Mouse (Mus musculus): ENCODE data around the gene Serpinb6b. TPM values are rescaled to one million over a fixed set of nuclear protein-coding genes. Genes with fewer than 3 reads are reported as not detected.

The Serpinb6b gene
- total and polyA plus RNA-seq, 3 experiments, result 11.9 to 41.2 (median 38.9) TPM

DNA sequence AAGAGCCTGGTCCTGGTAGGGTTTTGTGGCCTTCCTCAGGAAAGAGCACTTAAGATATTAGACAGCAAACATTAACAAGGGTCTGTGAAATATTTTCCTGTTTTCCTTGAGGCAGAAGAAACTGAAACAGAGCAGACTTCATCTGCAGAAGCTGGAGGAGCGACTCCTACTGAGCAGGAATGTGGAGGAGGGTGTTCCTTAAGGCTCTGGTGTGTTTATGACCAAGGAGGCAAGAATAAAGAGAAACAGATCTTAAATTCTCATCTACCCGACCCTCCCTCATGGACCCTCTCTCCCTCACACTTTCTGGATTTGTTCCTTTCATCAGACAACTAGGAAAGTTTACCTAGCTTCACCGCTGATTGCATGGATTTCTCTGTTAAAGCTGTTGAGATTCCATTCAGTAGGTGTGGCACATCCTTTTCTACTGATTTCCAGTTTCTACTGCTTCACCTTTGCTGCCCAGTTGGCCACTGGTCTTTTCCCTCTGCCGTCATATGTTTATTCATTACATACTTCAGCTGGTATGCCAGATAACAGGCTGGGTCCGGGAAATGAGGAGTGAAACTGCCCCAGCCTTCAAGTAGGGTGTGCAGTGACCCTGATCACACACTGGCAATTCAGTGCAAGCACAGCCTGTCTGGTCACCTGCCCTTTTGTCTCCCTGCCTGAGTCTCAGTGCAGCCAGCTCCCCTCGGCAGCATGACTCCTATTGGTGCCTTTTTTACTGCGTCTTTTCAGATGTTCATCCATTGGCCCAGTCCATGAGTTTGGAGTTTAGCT, 40.2 kb upstream of the Serpinb6b start:
- Histone ChIP-seq H3K4me2 (ENCODE audit: insufficient read depth, low read depth, poor library complexity, severe bottlenecking) (no peak overlapping the region), H3K79me2 (replicated peaks; ENCODE audit: control insufficient read depth, extremely low read depth, insufficient read depth, poor library complexity, severe bottlenecking) (no peaks in the 10 kb centered on the region), H3K27me3 (replicated peaks) (no peaks in the 10 kb centered on the region), H3K27ac (ENCODE audit: insufficient read depth, low read depth) (no peak overlapping the region), H3K4me1 (ENCODE audit: control insufficient read depth in 1 of 2, insufficient read depth in 2 of 2) (peaks cover 5 to 23% of the 10 kb centered on the region in 2 experiments), H3K9ac (ENCODE audit: insufficient read depth, low read depth) (no peak overlapping the region), H3K9me3 (replicated peaks; ENCODE audit: low read length) (no peaks in the 10 kb centered on the region), H3K4me3 (replicated peaks in 1 of 3; ENCODE audit: low read depth in 2 of 3, low read length in 2 of 3, poor library complexity in 1 of 3) (no peak overlapping the region), H3K36me3 (replicated peaks in 1 of 2; ENCODE audit: control insufficient read depth in 1 of 2, insufficient read depth in 1 of 2, low read length in 1 of 2) (no peaks in the 10 kb centered on the region)
- TF ChIP-seq NRF1 (IDR thresholded peaks at IDR 0.05; ENCODE audit: low read depth, low read length) (no peak), SMC3 (IDR thresholded peaks at IDR 0.05; ENCODE audit: low read depth, low read length) (no peak), RCOR1 (conservative IDR thresholded peaks at IDR 0.05; ENCODE audit: low read depth, low read length) (no peak)
- DNase-seq (ENCODE audit: extremely low read depth), result no peak
- dilution Hi-C loops (cut with MboI; ENCODE audit: extremely low pct_ligation_motif_present, extremely low pct_unique_long_range_greater_than_20kb, low sequenced_read_pairs), result no loop called here
- in situ Hi-C loops (cut with MboI; ENCODE audit: low pct_ligation_motif_present, low pct_unique_long_range_greater_than_20kb, low sequenced_read_pairs), result loop anchor here (25.0 kb wide), 1 partner anchor 638 kb away; no protein-coding TSS in a partner anchor

- no peak overlapping the region for H3K9ac ChIP-seq (ENCODE audit: insufficient read depth, low read depth)
- in situ Hi-C loops (cut with MboI; ENCODE audit: low pct_ligation_motif_present, low pct_unique_long_range_greater_than_20kb, low sequenced_read_pairs) (no loop called here), dilution Hi-C loops (cut with MboI; ENCODE audit: extremely low pct_ligation_motif_present, extremely low pct_unique_long_range_greater_than_20kb, low sequenced_read_pairs) (no loop called here)
- no peaks in the 10 kb centered on the region for H3K36me3 ChIP-seq (replicated peaks in 1 of 2; ENCODE audit: control insufficient read depth in 1 of 2, insufficient read depth in 1 of 2, low read length in 1 of 2)
- no peak for DNase-seq (ENCODE audit: extremely low read depth)
- H3K4me3 ChIP-seq (replicated peaks in 1 of 3; ENCODE audit: low read depth in 2 of 3, low read length in 2 of 3, poor library complexity in 1 of 3), result no peak overlapping the region
- no peak for TF ChIP-seq GABPA (IDR thresholded peaks at IDR 0.05; ENCODE audit: insufficient replicate concordance, low read depth, low read length)
- no peak for TF ChIP-seq CHD2 (IDR thresholded peaks at IDR 0.05; ENCODE audit: low read length)
- TF ChIP-seq USF2 (conservative IDR thresholded peaks at IDR 0.05; ENCODE audit: low read depth, low read length), result no peak
- no peak for TF ChIP-seq JUND (conservative IDR thresholded peaks at IDR 0.05; ENCODE audit: low read depth, low read length)
- no peak for TF ChIP-seq SIN3A (IDR thresholded peaks at IDR 0.05; ENCODE audit: low read length)
- no peak for TF ChIP-seq SMC3 (IDR thresholded peaks at IDR 0.05; ENCODE audit: low read depth, low read length)
- TF ChIP-seq ELF1 (IDR thresholded peaks at IDR 0.05; ENCODE audit: low read depth, low read length), result no peak
- no peak for TF ChIP-seq MAFK (IDR thresholded peaks at IDR 0.05; ENCODE audit: insufficient replicate concordance, low read length)
- TF ChIP-seq EP300 (IDR thresholded peaks at IDR 0.05; ENCODE audit: low read length), result no peak
- TF ChIP-seq MAZ (IDR thresholded peaks at IDR 0.05; ENCODE audit: low read depth, low read length), result no peak
- no peak for TF ChIP-seq CHD1 (IDR thresholded peaks at IDR 0.05; ENCODE audit: low read depth, low read length)
- TF ChIP-seq PAX5 (IDR thresholded peaks at IDR 0.05; ENCODE audit: low read length), result no peak
- TF ChIP-seq IRF4 (IDR thresholded peaks at IDR 0.05; ENCODE audit: low read depth, low read length), result no peak
- no peak for TF ChIP-seq NRF1 (IDR thresholded peaks at IDR 0.05; ENCODE audit: low read depth, low read length)
- TF ChIP-seq MAX (IDR thresholded peaks at IDR 0.05; ENCODE audit: low read length), result no peak
- no peak for TF ChIP-seq MYC (IDR thresholded peaks at IDR 0.05; ENCODE audit: low read depth, low read length)
- TF ChIP-seq POLR2AphosphoS2 (IDR thresholded peaks at IDR 0.05; ENCODE audit: low read depth, low read length), result no peak
- no peak for TF ChIP-seq JUN (IDR thresholded peaks at IDR 0.05; ENCODE audit: insufficient read depth, low read depth, low read length)
- no peak for TF ChIP-seq POLR2A (IDR thresholded peaks at IDR 0.05; ENCODE audit: low read depth, low read length)
- no peak for TF ChIP-seq MXI1 (IDR thresholded peaks at IDR 0.05; ENCODE audit: low read depth, low read length)
- no peaks in the 10 kb centered on the region for H3K9me3 ChIP-seq (replicated peaks; ENCODE audit: low read length)
- H3K27ac ChIP-seq (ENCODE audit: insufficient read depth, low read depth), result no peak overlapping the region
- H3K79me2 ChIP-seq (replicated peaks; ENCODE audit: control insufficient read depth, extremely low read depth, insufficient read depth, poor library complexity, severe bottlenecking), result no peaks in the 10 kb centered on the region
- peaks cover 5 to 33% of the 10 kb centered on the region in 2 experiments for H3K4me1 ChIP-seq (ENCODE audit: control insufficient read depth in 1 of 2, insufficient read depth in 2 of 2)
- H3K27me3 ChIP-seq (replicated peaks), result no peaks in the 10 kb centered on the region
- no peak overlapping the region for H3K4me2 ChIP-seq (ENCODE audit: insufficient read depth, low read depth, poor library complexity, severe bottlenecking)
These were observed 38.3 kb upstream of the Serpinb6b start for GRCm38 (mm10) chr13:32926661-32927060.

All from CH12.LX (cell line).